Mouse (Mus musculus) stomach, postnatal 0 days (tissue): Measurements from ENCODE around the gene Car14.

Experiments
- CTCF ChIP-seq: IDR thresholded peaks from 2 replicates; pipeline ENCODE4 v1.5.1; 2016; ENCODE audit warnings: antibody characterized with exemption, low read depth, mild to moderate bottlenecking, moderate library complexity
- EP300 ChIP-seq: optimal IDR thresholded peaks from 2 replicates; pipeline ENCODE3; 2016; ENCODE audit warnings: antibody characterized with exemption

- TF ChIP-seq CTCF (no peak), EP300 (no peak)
These were observed 41.3 kb upstream of the Car14 start for GRCm38 (mm10) chr3:95945731-95946240.
